Mouse (Mus musculus): ENCODE data around the gene Hivep2. TPM values are rescaled to one million over a fixed set of nuclear protein-coding genes. Genes with fewer than 3 reads are reported as not detected.

Gene Hivep2
- polyA plus RNA-seq, 1 experiment from 2014 or later, result 7.9 TPM

DNA sequence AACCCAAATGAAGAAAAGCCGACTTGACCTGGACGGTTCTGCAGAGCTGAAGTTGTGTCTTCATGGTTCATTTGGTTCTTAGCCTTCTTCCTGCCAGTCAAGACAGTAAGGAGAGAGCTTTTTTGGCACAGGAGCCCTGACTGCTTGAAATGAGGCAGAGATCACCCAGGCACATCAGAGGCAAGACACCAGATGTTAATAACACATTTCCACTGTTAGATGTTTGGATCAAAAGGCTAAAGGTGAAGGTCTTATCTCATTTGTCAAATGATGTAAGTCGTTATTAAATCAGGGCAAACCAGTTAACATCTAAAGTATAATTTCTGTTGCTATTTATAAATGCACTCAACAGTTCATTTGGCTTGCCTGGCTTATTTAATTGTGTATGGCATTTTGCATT lies 22.2 kb upstream of the Hivep2 start:
- WGBS, result 24% methylated on average over 3 of the region's 3 CpGs
- no peaks in the 10 kb centered on the region for H3K27me3 ChIP-seq (ENCODE audit: control insufficient read depth, insufficient read depth, low read length)
- H3K4me3 ChIP-seq (ENCODE audit: low read length), result no peak overlapping the region
- no peak for ATAC-seq (ENCODE audit: low FRiP score, low TSS enrichment)
- H3K27ac ChIP-seq (ENCODE audit: low read depth, low read length), result no peak overlapping the region
- peaks cover 2% of the 10 kb centered on the region; the same call in 1 of the 2 replicates for H3K4me1 ChIP-seq (ENCODE audit: control insufficient read depth, insufficient read depth, low read length)
- H3K4me2 ChIP-seq (replicated peaks; ENCODE audit: low read depth, low read length), result no peak overlapping the region
- no peaks in the 10 kb centered on the region for H3K9me3 ChIP-seq (ENCODE audit: control insufficient read depth, low read length)
- H3K36me3 ChIP-seq (ENCODE audit: control insufficient read depth, insufficient read depth, low read length), result no peaks in the 10 kb centered on the region
- no peak overlapping the region for H3K9ac ChIP-seq (ENCODE audit: low read depth, low read length)

DNA sequence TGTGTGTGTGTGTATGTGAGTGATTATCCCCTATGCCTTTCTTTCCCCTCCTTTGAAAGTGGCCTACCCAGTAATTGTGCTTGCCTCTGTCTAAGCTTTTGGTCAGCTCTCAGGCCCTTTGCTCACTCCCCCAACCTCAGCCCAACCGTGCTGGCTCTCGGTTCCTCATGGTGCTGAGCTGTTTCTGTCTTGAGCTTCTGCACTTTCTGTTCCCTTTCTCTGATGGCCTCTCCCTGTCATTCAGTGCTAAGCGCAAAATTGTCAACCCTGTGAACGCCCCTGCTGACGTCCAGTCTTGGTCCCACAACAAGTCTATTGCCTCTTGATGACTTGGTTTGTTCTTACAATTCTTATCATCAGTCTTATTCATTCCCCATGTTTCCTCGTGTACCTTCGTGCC lies 19.4 kb upstream of the Hivep2 start:
- WGBS, result 67% methylated on average over 7 of the region's 7 CpGs
- no peak for ATAC-seq (ENCODE audit: low FRiP score, low TSS enrichment)
- peaks cover 2% of the 10 kb centered on the region; the same call in 1 of the 2 replicates for H3K4me1 ChIP-seq (ENCODE audit: control insufficient read depth, insufficient read depth, low read length)
- H3K9ac ChIP-seq (ENCODE audit: low read depth, low read length), result no peak overlapping the region
- no peak overlapping the region for H3K4me2 ChIP-seq (replicated peaks; ENCODE audit: low read depth, low read length)
- H3K9me3 ChIP-seq (ENCODE audit: control insufficient read depth, low read length), result no peaks in the 10 kb centered on the region
- no peak overlapping the region for H3K27ac ChIP-seq (ENCODE audit: low read depth, low read length)
- H3K36me3 ChIP-seq (ENCODE audit: control insufficient read depth, insufficient read depth, low read length), result no peaks in the 10 kb centered on the region
- H3K4me3 ChIP-seq (ENCODE audit: low read length), result no peak overlapping the region
- H3K27me3 ChIP-seq (ENCODE audit: control insufficient read depth, insufficient read depth, low read length), result no peaks in the 10 kb centered on the region

DNA sequence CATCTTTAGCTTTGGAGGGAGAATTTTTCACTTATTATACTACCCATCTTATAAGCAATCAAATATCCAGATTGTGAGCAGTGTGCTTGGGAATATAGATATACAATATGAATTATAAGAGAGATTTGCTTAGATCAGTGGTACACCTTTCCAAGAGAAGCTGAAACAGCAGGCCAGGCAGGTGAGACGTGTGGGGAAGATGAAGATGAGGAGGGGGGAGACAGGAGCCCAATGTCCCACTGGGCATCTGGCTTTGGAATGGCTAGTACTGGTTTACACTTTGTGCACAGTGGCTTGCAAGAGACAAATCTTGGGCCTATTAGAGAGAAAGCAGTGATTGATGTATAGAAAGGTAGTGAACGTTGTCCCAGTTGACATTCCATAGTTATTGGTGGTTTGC lies 2.9 kb upstream of the Hivep2 start:
- Histone ChIP-seq H3K4me3 (ENCODE audit: low read length) (no peak overlapping the region), H3K36me3 (ENCODE audit: control insufficient read depth, insufficient read depth, low read length) (no peaks in the 10 kb centered on the region), H3K9ac (ENCODE audit: low read depth, low read length) (no peak overlapping the region), H3K4me1 (ENCODE audit: control insufficient read depth, insufficient read depth, low read length) (no peaks in the 10 kb centered on the region), H3K27me3 (ENCODE audit: control insufficient read depth, insufficient read depth, low read length) (no peaks in the 10 kb centered on the region), H3K27ac (ENCODE audit: low read depth, low read length) (no peak overlapping the region), H3K4me2 (replicated peaks; ENCODE audit: low read depth, low read length) (no peak overlapping the region), H3K9me3 (ENCODE audit: control insufficient read depth, low read length) (no peaks in the 10 kb centered on the region)
- WGBS, result 70% methylated on average over 2 of the region's 2 CpGs
- no peak for ATAC-seq (ENCODE audit: low FRiP score, low TSS enrichment)

DNA sequence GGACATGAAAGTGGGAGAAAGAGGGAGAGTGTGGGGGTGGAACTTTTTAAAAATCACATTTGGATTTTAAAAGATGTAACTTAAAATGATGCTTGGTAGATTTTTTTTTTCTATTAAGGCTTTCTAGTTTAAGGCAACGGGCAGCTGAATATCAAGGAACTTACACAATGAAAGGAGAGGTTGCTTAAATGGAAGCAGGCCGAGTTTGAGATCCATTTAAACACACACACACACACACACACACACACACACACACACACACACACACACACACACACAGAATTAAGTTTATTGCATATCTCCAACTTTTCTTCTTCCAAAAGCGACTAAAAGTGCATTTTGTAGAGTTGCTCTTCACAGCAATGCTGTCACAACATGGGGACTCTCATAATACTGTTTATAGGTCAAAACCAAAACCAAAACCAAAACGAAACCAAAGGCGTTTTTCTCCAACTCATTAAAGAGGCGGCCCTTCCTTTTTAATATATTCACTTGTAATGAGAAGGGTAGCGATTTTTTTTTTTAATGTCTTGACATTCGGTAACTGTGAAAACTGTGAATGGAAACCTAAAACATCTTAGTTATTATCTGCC lies 1.9 kb upstream of the Hivep2 start:
- 0 out of 2 replicates have a peak overlapping the region, but pooled peaks have one; percentile 93 for H3K27ac ChIP-seq (ENCODE audit: low read depth, low read length)
- peak overlapping the region; percentile 77 for H3K4me3 ChIP-seq (ENCODE audit: low read length)
- peaks cover 4% of the 10 kb centered on the region; the same call in 1 of the 2 replicates for H3K4me1 ChIP-seq (ENCODE audit: control insufficient read depth, insufficient read depth, low read length)
- WGBS, result 12% methylated on average over 8 of the region's 8 CpGs
- peak overlapping the region; percentile 94 for H3K4me2 ChIP-seq (replicated peaks; ENCODE audit: low read depth, low read length)
- no peaks in the 10 kb centered on the region for H3K9me3 ChIP-seq (ENCODE audit: control insufficient read depth, low read length)
- peak overlapping the region; percentile 81; the same call in 1 of the 2 replicates for H3K9ac ChIP-seq (ENCODE audit: low read depth, low read length)
- H3K27me3 ChIP-seq (ENCODE audit: control insufficient read depth, insufficient read depth, low read length), result no peaks in the 10 kb centered on the region
- no peaks in the 10 kb centered on the region for H3K36me3 ChIP-seq (ENCODE audit: control insufficient read depth, insufficient read depth, low read length)
- ATAC-seq (ENCODE audit: low FRiP score, low TSS enrichment), result no peak

DNA sequence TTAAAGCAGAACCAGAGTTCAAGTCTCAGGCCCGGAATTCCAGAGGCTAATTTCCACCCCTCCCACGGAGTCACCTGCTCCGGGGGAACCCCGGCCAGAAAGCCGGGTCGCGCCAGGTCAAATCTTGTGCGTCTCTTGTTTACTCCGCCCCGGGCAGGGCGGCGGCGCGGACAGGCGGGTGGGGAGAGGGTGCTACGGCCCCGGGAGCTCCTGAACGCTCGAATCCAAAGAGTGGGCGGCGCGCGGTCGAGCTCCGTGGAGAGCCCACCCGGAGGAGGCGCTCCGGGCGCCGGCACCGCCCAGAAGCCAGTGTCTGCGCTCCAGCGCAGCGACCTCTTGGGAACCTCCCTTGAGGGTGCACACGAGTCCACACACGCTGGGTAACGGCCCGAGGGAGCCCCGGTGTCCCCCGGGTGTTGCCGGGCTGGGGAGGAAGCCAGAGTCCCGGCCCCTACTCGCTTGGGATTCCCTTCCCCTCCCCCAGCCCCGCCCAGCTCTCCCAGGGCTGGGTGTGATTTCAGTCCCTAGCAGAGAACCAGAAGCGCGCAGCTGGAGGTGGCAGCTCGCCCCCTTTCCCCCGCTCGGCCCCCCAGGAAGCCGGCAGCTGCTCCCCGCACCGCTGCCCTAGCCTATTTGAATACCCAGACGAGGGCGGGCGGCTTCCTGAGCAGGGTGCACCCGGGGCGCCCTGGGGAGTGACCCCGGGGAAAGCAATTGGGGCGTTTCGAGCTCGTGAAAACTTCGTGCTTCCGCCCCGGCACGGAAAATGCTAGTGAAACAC lies 1.2 kb upstream of the Hivep2 start:
- H3K27ac ChIP-seq (ENCODE audit: low read depth, low read length), result peak overlapping the region; percentile 93
- no peaks in the 10 kb centered on the region for H3K27me3 ChIP-seq (ENCODE audit: control insufficient read depth, insufficient read depth, low read length)
- ATAC-seq (ENCODE audit: low FRiP score, low TSS enrichment), result peak; percentile 29
- H3K9me3 ChIP-seq (ENCODE audit: control insufficient read depth, low read length), result no peaks in the 10 kb centered on the region
- under 1% methylated on average over 63 of the region's 65 CpGs for WGBS
- peaks cover 4% of the 10 kb centered on the region; the same call in 1 of the 2 replicates for H3K4me1 ChIP-seq (ENCODE audit: control insufficient read depth, insufficient read depth, low read length)
- H3K36me3 ChIP-seq (ENCODE audit: control insufficient read depth, insufficient read depth, low read length), result no peaks in the 10 kb centered on the region
- H3K4me2 ChIP-seq (replicated peaks; ENCODE audit: low read depth, low read length), result peak overlapping the region; percentile 94
- H3K4me3 ChIP-seq (ENCODE audit: low read length), result peak overlapping the region; percentile 77
- peak overlapping the region; percentile 81 for H3K9ac ChIP-seq (ENCODE audit: low read depth, low read length)

DNA sequence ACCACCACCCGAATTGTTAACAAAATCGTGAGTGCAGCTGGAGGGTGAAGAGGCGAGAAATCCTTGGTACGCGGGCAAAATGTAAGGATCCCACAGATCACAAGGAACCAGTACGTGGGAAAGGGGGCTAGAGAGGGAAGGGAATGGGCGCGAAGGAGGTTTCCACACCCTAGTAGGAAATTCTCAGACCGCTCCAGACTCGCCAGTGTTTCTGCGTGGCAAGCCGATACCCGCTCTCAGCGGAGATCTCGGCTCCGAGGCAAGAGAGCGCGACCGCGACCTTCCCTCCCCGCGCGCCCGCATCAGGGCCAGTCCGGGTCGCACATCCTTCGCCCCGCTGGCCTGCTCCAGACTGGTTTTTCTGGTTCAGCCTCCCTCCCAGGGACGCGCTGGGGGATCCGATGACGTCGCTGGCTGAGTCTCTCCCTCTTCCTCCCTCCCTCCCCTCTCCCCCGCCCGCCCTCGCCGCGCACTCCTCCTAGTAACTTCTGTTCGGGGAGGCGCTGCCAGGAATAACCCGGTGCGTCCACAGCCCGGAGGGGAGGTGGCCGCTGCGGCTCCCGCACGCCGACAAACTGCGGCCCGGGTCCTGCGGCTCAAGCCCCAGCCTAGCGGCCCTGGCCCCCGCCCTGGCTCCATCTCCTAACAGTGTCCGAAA lies 430 bp upstream of the Hivep2 start:
- peak overlapping the region; percentile 77 for H3K4me3 ChIP-seq (ENCODE audit: low read length)
- peak overlapping the region; percentile 94 for H3K4me2 ChIP-seq (replicated peaks; ENCODE audit: low read depth, low read length)
- H3K27ac ChIP-seq (ENCODE audit: low read depth, low read length), result peak overlapping the region; percentile 93
- under 1% methylated on average over 48 of the region's 54 CpGs for WGBS
- ATAC-seq (ENCODE audit: low FRiP score, low TSS enrichment), result peak; percentile 86
- peak overlapping the region; percentile 81 for H3K9ac ChIP-seq (ENCODE audit: low read depth, low read length)
- no peaks in the 10 kb centered on the region for H3K9me3 ChIP-seq (ENCODE audit: control insufficient read depth, low read length)
- peaks cover 4% of the 10 kb centered on the region; the same call in 1 of the 2 replicates for H3K4me1 ChIP-seq (ENCODE audit: control insufficient read depth, insufficient read depth, low read length)
- no peaks in the 10 kb centered on the region for H3K27me3 ChIP-seq (ENCODE audit: control insufficient read depth, insufficient read depth, low read length)
- H3K36me3 ChIP-seq (ENCODE audit: control insufficient read depth, insufficient read depth, low read length), result no peaks in the 10 kb centered on the region

DNA sequence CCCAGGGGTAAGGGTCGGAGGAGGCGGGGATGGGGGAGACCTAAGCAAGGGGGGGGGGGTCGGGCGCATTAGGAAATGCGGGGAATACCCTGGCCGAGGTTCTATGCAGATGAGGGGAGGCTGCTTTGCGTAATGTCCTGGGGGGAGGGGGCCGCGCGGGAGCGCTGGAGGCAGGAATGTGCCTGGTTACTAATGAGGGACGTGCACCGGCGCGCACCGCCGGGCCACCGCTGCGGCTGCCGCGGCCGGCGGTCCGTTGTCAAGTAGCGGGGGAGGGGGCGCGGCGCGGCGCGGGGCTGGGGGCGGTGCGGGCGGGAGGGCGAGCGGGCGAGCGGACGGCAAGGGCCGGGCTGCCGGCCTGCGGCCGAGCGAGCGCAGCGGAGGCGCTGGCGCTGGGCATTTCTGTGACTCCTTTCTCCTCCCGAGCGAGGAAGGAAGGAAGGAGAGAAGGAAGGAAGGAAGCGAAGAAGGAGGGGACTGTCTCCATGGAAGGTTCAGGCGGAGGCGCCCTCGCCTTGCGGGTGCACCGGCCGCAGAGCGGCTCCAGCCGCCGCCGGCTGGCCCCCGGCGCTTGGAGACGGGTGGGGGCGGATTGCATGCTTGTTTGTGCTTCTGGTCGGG lies 1.1 kb downstream of the Hivep2 start:
- ATAC-seq (ENCODE audit: low FRiP score, low TSS enrichment), result peak; percentile 54

DNA sequence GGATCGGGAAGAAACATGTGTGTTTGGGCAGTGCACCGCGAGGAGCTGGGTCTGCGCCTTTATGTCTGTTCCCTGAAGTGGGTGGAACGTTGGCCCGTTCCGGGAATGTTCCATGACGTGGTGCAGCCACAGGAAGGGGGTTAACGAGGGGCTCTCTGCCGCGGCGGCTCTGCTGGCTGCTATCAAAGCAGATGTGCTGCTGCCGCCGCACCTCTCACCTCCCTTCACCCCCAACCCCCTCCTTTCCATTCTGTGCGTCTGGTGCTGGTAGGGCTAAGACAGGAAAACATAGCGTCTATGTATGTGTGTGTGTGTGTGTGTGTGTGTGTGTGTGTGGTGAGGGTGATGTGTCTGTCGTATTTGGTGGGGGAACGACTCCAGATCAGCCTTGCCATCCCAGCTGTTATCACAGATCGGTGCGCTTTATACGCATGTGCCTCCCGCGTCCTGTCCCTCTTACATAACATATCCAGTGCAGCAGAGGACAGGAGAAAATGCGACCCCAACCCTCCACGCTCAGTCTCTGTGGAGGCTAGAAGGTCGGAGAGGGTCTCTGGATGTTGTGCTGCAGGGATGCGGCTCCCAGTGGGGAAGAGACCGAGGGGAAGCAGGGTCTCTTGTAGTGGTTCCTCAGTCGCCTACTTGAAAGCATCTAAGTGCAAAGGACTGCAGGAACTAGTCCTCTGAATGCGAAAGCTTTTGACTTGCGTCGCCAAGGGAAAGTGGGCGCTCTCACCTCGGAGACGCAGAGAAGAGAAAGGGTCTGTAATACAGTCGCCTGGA lies 1.8 kb downstream of the Hivep2 start:
- H3K9ac ChIP-seq (ENCODE audit: low read depth, low read length), result peak overlapping the region; percentile 81
- WGBS, result under 1% methylated on average over 36 of the region's 36 CpGs
- peak overlapping the region; percentile 94 for H3K4me2 ChIP-seq (replicated peaks; ENCODE audit: low read depth, low read length)
- H3K27ac ChIP-seq (ENCODE audit: low read depth, low read length), result peak overlapping the region; percentile 93
- ATAC-seq (ENCODE audit: low FRiP score, low TSS enrichment), result peak; percentile 33
- no peaks in the 10 kb centered on the region for H3K36me3 ChIP-seq (ENCODE audit: control insufficient read depth, insufficient read depth, low read length)
- no peaks in the 10 kb centered on the region for H3K9me3 ChIP-seq (ENCODE audit: control insufficient read depth, low read length)
- peaks cover 4% of the 10 kb centered on the region; the same call in 1 of the 2 replicates for H3K4me1 ChIP-seq (ENCODE audit: control insufficient read depth, insufficient read depth, low read length)
- H3K27me3 ChIP-seq (ENCODE audit: control insufficient read depth, insufficient read depth, low read length), result no peaks in the 10 kb centered on the region
- H3K4me3 ChIP-seq (ENCODE audit: low read length), result peak overlapping the region; percentile 77

More for the DNA sequence above, 1.1 kb downstream of the Hivep2 start:
- 2% methylated on average over 61 of the region's 66 CpGs for WGBS
- H3K4me1 ChIP-seq (ENCODE audit: control insufficient read depth, insufficient read depth, low read length), result peaks cover 4% of the 10 kb centered on the region; the same call in 1 of the 2 replicates
- peak overlapping the region; percentile 77 for H3K4me3 ChIP-seq (ENCODE audit: low read length)
- no peaks in the 10 kb centered on the region for H3K36me3 ChIP-seq (ENCODE audit: control insufficient read depth, insufficient read depth, low read length)
- H3K9me3 ChIP-seq (ENCODE audit: control insufficient read depth, low read length), result no peaks in the 10 kb centered on the region
- peak overlapping the region; percentile 94 for H3K4me2 ChIP-seq (replicated peaks; ENCODE audit: low read depth, low read length)
- H3K27me3 ChIP-seq (ENCODE audit: control insufficient read depth, insufficient read depth, low read length), result no peaks in the 10 kb centered on the region
- peak overlapping the region; percentile 93 for H3K27ac ChIP-seq (ENCODE audit: low read depth, low read length)
- peak overlapping the region; percentile 81 for H3K9ac ChIP-seq (ENCODE audit: low read depth, low read length)

All from kidney, embryonic 14.5 days (tissue).